Mouse (Mus musculus) brain, embryonic 14.5 days (tissue): Measurements from ENCODE around the gene A430078G23Rik. TPM values are rescaled to one million over a fixed set of nuclear protein-coding genes. Genes with fewer than 3 reads are reported as not detected.
"Not testable (repeated sequence)": the region's sequence is repeated elsewhere in the genome, so short reads cannot be mapped to it uniquely, and the experiment has no call there.

ENCODE experiments used
- DNase-seq: peaks from one replicate; pipeline ENCODE4 v3.0.0-alpha.2; 2011; ENCODE audit warnings: low read depth
- CTCF ChIP-seq: fragments of 200-500 bp; IDR thresholded peaks from 2 replicates; pipeline ENCODE4 v1.5.1; 2012; ENCODE audit warnings: inconsistent platforms, mild to moderate bottlenecking, moderate library complexity, borderline replicate concordance; ENCODE audit not compliant: insufficient read depth, insufficient read length; ENCODE audit errors: extremely low read depth
- POLR2A ChIP-seq: fragments of 200-500 bp; IDR thresholded peaks from 2 replicates; pipeline ENCODE4 v1.6.1; 2012; ENCODE audit warnings: mild to moderate bottlenecking, inconsistent platforms, borderline replicate concordance; ENCODE audit not compliant: poor library complexity, insufficient read depth, insufficient read length, severe bottlenecking; ENCODE audit errors: extremely low read depth
- polyA plus RNA-seq: library from polyadenylated mRNA; depleted of rRNA; stranded (reverse); fragments of >200 nt; gene quantifications from 2 replicates; pipeline ENCODE4 v1.2.3, GENCODE M21; 2012

A430078G23Rik gene
- polyA plus RNA-seq, 1 experiment, result 0.07 TPM

DNA sequence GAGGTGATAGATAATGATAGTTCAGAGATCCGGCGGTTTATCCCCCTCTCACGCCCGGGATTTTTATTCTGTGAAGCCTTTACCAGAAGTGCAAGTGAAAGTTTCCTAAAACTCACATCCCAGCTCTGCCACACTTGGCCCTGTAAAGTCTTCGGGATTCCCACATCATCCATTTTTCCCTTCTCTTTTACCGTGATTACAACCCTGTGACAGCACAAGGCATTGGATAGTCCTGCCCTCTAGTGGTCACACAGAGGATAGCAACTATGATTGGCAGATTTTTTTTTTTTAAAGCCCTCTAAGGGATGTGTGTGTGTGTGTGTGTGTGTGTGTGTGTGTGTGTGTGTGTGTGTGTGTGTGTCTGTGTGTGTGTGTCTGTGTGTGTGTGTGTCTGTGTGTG, 22.6 kb upstream of the A430078G23Rik start:
- peak; percentile 74; the same call in 1 of the 2 replicates for TF ChIP-seq CTCF
- TF ChIP-seq POLR2A, result no peak

DNA sequence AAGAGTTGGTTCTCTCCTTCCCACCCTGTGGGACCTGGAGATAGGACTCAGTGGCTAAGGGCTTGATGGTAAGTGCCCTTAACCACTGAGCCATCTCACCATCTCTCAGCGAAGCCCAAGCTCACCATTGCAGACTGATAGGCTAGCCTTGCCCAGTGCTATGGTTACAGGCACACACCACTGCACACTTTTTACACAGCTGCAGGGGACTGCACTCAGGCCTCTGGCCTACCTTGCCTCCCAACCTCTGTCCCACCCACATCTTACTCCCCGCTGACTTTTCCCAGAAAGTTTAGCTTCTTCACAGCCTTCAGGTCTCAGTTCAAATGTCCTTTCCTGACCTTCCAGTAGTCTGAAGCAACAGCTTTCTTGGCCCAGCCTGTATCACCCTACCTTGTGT, 21.5 kb upstream of the A430078G23Rik start:
- TF ChIP-seq POLR2A, result no peak
- no peak for TF ChIP-seq CTCF

More for the DNA sequence above, 22.6 kb upstream of the A430078G23Rik start:
- peak; percentile 68 for DNase-seq

DNA sequence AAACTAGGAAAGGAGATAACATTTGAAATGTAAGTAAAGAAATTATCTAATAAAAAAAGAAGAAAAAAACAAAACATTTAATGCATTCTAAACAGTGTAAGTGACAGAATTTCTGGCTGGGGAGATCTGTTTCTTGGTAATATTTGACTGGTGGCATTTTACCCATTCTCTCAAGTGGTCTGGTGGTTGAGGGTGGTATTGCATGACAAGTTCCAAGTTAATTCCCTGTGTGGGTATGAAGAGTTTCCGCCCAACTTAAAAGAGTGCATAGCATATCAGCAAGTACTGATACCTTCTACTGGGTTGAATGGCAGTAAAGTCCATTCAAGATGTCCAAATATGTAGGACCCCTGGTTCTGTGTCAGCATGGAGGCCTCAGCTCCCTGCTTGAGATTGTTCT, 17.3 kb upstream of the A430078G23Rik start:
- no peak for DNase-seq
- no peak for TF ChIP-seq POLR2A
- 0 out of 2 replicates have a peak, but pooled peaks have one; percentile 7 for TF ChIP-seq CTCF

More for the DNA sequence above, 21.5 kb upstream of the A430078G23Rik start:
- no peak for DNase-seq

DNA sequence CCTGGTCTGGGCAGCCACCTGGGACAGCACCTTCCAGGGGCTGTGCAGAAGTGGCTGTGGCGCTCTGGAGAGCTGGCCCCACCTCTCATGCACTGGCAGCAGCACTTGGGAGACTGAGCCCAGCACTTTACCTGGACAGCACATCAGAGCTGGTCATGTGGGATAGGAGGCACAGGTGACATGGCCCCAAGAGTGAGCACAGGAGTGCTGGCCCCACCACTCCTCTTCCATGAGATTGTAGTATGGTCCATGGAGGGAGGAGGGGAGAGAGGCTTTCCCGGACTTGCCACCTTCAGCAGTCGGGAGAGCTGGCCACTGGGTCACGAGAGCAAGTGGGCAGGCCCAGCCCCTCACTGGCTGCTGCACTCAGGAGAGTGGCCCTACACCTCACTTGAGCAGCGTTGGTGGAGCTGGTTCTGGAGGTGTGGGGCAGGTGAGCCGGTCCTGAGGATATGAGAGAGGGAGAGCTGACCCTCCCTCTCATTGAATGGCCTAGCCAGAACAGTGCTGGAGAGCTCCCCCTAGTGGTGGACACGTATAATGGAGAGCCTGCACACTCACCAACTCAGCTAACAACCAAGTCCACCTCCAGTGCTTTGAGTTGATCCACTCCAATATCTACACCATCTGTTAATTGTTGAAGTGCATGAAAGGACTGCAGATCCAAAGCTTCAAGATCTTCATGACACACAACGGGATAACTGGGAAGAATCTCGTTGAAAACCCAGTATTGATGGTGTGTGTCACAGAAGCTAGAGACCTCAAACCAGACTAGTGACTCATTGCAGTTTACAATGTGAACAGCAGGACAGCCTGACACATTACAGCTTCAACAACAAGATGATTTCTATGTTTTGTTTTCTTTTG, 16.3 kb upstream of the A430078G23Rik start:
- DNase-seq, result peak; percentile 45
- TF ChIP-seq CTCF (peak; percentile 72), POLR2A (no peak)

GRCm38 (mm10) chr8:3337525-3337824, 15.7 kb upstream of the A430078G23Rik start:
- DNase-seq, result not testable (repeated sequence)

GRCm38 (mm10) chr8:3337971-3338370, 15.2 kb upstream of the A430078G23Rik start:
- no peak for DNase-seq
- TF ChIP-seq POLR2A, result no peak
- no peak for TF ChIP-seq CTCF

DNA sequence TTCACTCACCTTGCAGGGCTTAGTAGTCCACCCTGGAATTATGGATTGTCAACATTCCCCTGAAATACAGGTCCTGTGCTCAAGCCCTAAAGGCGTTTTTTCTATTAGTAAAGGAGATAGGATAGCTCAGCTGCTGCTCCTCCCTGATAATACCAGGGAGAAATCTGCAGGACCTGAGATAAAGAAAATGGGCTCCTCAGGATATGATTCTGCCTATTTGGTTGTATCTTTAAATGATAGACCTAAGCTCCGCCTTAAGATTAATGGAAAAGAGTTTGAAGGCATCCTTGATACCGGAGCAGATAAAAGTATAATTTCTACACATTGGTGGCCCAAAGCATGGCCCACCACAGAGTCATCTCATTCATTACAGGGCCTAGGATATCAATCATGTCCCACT, 12.5 kb upstream of the A430078G23Rik start:
- DNase-seq, result not testable (repeated sequence)

DNA sequence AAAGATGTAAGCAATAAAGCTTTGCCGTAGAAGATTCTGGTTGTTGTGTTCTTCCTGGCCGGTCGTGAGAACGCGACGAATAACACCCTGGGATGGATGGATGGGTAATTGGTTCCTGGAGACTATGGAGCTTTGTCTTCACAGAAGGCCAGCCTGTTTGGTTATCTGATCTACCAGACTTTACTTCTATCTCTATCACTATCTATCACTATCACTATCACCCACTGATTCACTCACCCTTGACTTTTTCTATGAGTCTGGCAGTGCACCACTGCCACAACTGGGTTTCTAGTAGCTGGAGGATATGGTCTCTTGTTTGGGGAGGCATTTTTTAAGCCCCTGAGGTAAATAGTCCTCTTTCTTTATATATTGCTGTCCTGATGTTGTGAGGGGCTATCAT, 7.9 kb upstream of the A430078G23Rik start:
- TF ChIP-seq POLR2A, result no peak
- no peak for TF ChIP-seq CTCF
- DNase-seq, result no peak

DNA sequence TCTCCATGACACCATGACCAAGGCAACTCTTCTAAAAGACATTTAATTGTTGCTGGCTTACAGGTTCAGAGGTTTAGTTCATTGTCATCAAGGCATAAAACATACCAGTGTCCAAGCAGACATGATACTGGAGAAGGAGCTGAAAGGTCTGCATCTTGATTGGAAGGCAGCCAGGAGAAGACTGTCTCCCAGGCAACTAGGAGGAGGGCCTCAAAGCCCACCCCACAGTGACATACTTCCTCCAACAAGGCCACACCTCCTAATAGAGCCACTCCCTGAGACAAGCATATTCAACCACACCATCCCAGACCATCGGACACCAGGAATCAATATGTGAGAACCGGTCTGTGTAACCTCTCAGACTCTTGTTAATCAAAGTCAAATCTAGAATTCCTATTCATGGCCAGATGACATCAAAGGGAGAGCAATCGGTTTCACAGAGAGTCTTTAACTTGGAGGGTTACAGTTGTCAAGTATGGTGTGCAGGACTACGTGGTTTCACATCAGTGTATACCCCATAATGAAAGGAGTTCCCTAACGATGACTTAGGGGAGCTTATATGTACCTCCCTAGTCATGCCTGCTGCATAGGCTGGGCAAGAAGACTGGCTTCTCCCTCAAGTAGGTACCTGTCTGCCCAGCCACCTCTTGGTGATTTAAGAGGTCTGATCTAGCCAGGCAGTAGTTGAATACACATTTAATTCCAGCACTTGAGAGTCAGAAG, 6.4 kb upstream of the A430078G23Rik start:
- no peak for TF ChIP-seq POLR2A
- no peak for TF ChIP-seq CTCF
- no peak for DNase-seq

GRCm38 (mm10) chr8:3348142-3348823, 4.9 kb upstream of the A430078G23Rik start:
- DNase-seq, result peak; percentile 17
- TF ChIP-seq CTCF, result no peak
- no peak for TF ChIP-seq POLR2A

DNA sequence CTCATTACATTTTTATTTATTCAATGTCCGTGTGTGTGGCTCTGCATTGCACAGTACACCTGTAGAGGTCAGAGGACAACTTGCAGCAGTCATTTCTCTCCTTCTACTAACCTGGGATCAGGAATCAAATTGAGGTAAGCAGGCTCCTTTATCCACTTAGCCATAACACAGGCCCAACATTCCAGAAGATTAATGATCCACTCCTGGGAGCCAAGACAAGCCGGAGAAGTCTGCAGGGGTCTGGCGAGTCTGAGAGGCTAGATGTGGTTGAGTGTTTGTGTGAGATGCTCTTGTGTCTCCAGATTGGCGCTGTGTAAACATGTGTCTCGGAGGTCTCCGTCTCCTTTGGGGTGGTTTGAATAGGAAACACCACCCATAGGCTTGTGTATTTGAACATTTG, 2.5 kb upstream of the A430078G23Rik start:
- no peak for TF ChIP-seq CTCF
- TF ChIP-seq POLR2A, result no peak
- DNase-seq, result no peak

DNA sequence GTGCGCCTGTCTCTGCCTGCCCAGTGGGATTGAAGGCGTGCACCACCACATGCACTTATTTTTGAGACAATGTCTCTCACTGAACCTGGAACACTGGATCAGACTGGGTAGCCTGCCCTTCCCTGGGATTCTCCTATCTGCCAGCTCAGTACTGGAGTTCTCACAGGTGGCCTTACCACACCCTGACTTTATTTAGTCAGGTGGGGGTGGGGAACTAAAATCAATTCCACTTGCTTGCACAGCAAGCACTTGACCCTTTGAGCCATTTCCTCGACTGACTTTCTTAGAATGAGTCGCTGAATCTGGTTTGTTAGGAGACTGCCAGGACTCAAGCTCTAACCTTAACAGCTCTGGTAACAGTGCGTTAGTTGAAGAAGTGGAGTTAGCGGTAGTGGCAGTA, 500 bp upstream of the A430078G23Rik start:
- TF ChIP-seq CTCF (no peak), POLR2A (no peak)
- DNase-seq, result no peak
